ENCODE assay signal across 8 mouse cellular contexts in the genomic region with DNA sequence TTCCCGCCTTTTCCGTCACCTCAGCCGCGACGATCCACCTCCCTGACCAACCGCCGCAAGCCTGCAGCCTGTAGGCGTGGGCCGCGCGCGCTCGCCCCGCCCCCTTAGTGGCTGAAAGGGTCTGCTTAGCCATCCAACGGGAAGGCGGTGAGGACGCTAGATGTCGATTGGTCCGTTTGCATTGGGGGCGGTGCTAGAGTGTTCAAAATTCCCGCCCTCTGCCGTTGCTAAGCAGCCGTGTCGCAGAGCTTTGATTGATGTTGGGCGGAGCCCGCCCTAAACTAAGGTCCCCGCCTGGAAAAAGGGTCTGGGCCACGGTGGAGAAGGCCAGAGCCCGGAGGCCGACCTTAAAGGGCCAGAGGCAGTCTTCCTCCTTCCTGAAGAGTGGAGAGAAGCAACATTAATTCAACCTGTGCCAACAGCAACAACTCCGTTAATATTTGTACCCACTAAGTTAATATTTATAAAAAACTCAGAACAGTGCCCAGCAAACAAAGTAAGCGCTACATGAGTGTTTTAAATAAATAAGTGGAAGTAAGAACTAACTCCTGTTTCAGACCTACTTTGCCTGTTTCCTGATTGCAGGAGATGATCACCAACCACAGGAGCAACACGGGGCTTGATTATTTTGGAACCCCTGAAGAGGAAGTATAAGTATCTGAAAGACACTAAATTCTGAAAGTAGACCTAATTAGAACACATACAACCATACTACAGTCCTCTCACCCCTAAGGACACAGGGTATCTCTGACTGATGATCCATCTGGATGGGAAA. TPM values are rescaled to one million over a fixed set of nuclear protein-coding genes. Genes with fewer than 3 reads are reported as not detected.
DNase-seq lines count a peak whose midpoint lies in the region; ATAC-seq lines count a peak whose summit lies in the region.

TSS of gene Msh5 (minus strand) at position 65 of the 775 bp plus-strand sequence.

- ATAC-seq in inflammation-experienced regulatory T-cells, adult 6 months: peak; percentile 87

- intact Hi-C loops in left cerebral cortex, postnatal 14 days (cut with DNase I): no loop called here

- DNase-seq in adipocyte (ENCODE audit: low spot score): peak; percentile 93
- peak; percentile 100 for DNase-seq in embryo, embryonic 10 days (ENCODE audit: low spot score)
- DNase-seq in gastrocnemius, postnatal 10 days: peak; percentile 96
- peak; percentile 94 to 97 for DNase-seq in left cerebral cortex, postnatal 14 days (ENCODE audit: low spot score in 2 of 2)
- DNase-seq in mesoderm, embryonic 11.5 days (ENCODE audit: low read depth, low spot score): peak; percentile 100
- DNase-seq in right cerebral cortex, postnatal 36 days (ENCODE audit: low spot score in 2 of 2): peak; percentile 88 to 93
- peak; percentile 100 for DNase-seq in yolk sac, embryonic 10.5 days (ENCODE audit: low spot score)

RNA-seq across cellular contexts. Expression of gene Msh5, which starts in this region (rescaled TPM):
- total RNA-seq in gastrocnemius, postnatal 10 days (2021): 1 to 10 TPM; 1.5 to 3.5 TPM
- polyA plus RNA-seq in inflammation-experienced regulatory T-cells, adult 6 months (2017; shearing (Covaris generic)): 1 to 10 TPM; 1.3 to 1.4 (median 1.4) TPM
- under 1 TPM; 0.59 to 0.75 TPM for total RNA-seq in left cerebral cortex, postnatal 14 days (2021)

Comparison
In these comparisons a context has a peak if more than half of its experiments do, and no peak if none do; other contexts are left out.
1. Peak in every context shown above with its lines: DNase-seq and ATAC-seq.
2. Peak in DNase-seq in left cerebral cortex, postnatal 14 days; RNA of the gene not detected or under 1 TPM.